Mouse (Mus musculus) olfactory bulb, adult 2 months (tissue): ENCODE measurements at regions not wholly inside any gene's neighbourhood (a gene's known extent, or its start where the extent isn't known, plus 50 kb on each side); places are given as distances from the start of the nearest gene placed in this dataset.

Experiments used
- CTCF ChIP-seq: fragments of 200-500 bp; IDR thresholded peaks from 2 replicates; pipeline ENCODE4 v1.5.1; 2012; ENCODE audit warnings: low read depth, mild to moderate bottlenecking, low read length, moderate library complexity; ENCODE audit not compliant: insufficient read depth
- POLR2A ChIP-seq: fragments of 200-500 bp; IDR thresholded peaks from 2 replicates; pipeline ENCODE4 v1.6.1; 2012; ENCODE audit warnings: mild to moderate bottlenecking, low read depth, low read length, moderate library complexity; ENCODE audit not compliant: insufficient read depth

DNA sequence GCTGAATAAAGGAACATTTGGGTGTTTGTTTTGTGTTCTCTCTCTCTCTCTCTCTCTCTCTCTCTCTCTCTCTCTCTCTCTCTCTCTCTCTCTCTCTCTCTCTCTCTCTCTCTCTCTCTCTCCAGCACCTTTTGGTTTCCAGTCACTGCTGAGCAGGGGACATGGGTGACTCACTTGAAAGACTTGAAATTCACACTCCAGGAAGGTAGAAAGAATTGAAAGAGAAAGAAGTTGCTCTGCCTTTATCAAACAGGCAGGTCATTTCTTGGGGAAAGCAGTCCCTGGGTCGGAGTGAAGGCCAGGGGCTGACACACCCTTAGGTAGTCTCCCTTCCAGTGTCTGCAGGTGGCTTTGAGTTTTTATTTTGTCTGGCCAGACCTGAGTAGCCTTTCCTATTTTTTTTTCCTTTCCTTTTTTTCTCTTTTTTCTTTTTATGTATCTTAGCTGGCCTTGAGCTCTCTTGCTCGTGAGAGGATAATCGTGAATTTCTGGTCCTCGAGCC lies 281.3 kb downstream of the Klf5 start:
- TF ChIP-seq CTCF (no peak), POLR2A (no peak)
